ENCODE assay signal across 12 mouse cellular contexts in the genomic region with DNA sequence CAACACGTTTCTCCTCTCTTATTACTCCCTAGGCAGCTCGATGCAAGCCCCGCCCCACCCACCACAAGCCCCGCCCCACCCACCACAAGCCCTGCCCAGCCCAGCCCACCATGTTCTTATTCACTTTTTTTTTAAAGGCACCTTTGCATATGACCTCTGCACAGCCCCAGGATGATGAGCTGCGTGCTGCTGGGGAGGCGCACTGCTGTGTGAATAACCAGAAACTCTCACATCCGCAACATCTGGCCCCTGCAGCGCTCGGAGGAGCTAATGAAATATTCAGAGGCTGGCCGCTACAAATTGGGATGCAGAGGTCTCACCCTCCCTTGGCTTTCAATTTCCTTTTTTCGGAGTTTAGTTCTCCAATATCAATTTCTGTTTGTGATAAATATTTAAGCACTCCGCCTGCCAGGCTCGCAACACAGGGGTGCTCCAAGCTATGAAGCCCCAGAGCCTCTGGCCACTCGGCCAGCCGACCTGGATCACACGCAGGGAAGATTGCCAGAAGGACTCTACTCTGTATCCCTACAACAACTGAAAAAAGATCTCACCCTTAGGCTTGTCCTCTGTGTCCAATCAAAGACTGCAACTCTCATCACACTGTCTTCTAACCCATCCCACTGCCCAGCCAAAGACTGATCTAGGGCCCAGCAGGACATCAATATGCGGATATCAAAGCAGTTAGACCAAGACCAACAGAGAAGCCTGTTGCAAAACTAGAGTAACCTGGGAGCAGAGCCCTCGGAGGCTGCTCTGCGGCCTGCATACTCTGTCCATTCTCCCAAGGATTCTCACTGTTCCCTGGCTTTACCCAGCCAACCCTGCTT.
A peak's percentile ranks its signal among the peaks of the same experiment; 100 is the strongest.
DNase-seq lines count a peak whose midpoint lies in the region; ATAC-seq lines count a peak whose summit lies in the region.
"Had no signal": no experiment of that assay in that cellular context is flagged by ENCODE, and none has a peak within 500 bp of the region (broad histone marks: within the 10 kb centered on the region; RNA-seq: fewer than 3 reads in every experiment).

No protein-coding gene starts in this region.

- H3K4me1 ChIP-seq in embryonic facial prominence, embryonic 10.5 days, result peaks cover 49% of the 10 kb centered on the region
- peaks cover 10% of the 10 kb centered on the region; the same call in 1 of the 2 replicates for H3K4me1 ChIP-seq in limb, embryonic 11.5 days (ENCODE audit: control insufficient read depth, insufficient read depth, low read length)
- H3K4me1 ChIP-seq in forebrain, embryonic 12.5 days, result peaks cover 11% of the 10 kb centered on the region; the same call in 1 of the 2 replicates

- DNase-seq in heart, adult 11 months, result peak; percentile 71
- no peak for DNase-seq in heart, postnatal 4 days
- peak; percentile 52 for DNase-seq in embryonic facial prominence, embryonic 10.5 days (ENCODE audit: low spot score)
- peak; percentile 43 for DNase-seq in limb, embryonic 11.5 days (ENCODE audit: low spot score)
- no peak for DNase-seq in T-cell, adult 2 months (ENCODE audit: low spot score)
- DNase-seq in gastrocnemius, adult 8-10 months (ENCODE audit: low spot score in 2 of 2), result no peak
- DNase-seq: B cell, adult 2 months; lung, embryonic 14.5 days had no signal

- WGBS in embryonic facial prominence, embryonic 10.5 days, result 52% methylated on average over 19 of the region's 19 CpGs
- 41% methylated on average over 19 of the region's 19 CpGs for WGBS in limb, embryonic 11.5 days
- 63% methylated on average over 19 of the region's 19 CpGs for WGBS in forebrain, embryonic 12.5 days

- H3K4me3 ChIP-seq in embryonic facial prominence, embryonic 10.5 days, result no peak overlapping the region
- no peak overlapping the region for H3K4me3 ChIP-seq in limb, embryonic 11.5 days (ENCODE audit: low read depth, low read length)
- no peak overlapping the region for H3K4me3 ChIP-seq in forebrain, embryonic 12.5 days (replicated peaks)
- H3K4me3 ChIP-seq: heart, embryonic 15.5 days; left cerebral cortex, adult 2 months had no signal

- no peaks in the 10 kb centered on the region for H3K27me3 ChIP-seq in embryonic facial prominence, embryonic 10.5 days (replicated peaks; ENCODE audit: low read depth, poor library complexity, severe bottlenecking)
- H3K27me3 ChIP-seq in limb, embryonic 11.5 days (ENCODE audit: control insufficient read depth, insufficient read depth, low read length), result no peaks in the 10 kb centered on the region
- H3K27me3 ChIP-seq in forebrain, embryonic 12.5 days, result no peaks in the 10 kb centered on the region
- H3K27me3 ChIP-seq: heart, embryonic 15.5 days had no signal

- no peak overlapping the region for H3K4me2 ChIP-seq in limb, embryonic 11.5 days (ENCODE audit: low read depth, severe bottlenecking)
- no peak overlapping the region for H3K4me2 ChIP-seq in forebrain, embryonic 12.5 days
- H3K4me2 ChIP-seq: heart, embryonic 15.5 days; lung, embryonic 14.5 days had no signal

- no peaks in the 10 kb centered on the region for H3K36me3 ChIP-seq in embryonic facial prominence, embryonic 10.5 days (replicated peaks)
- H3K36me3 ChIP-seq in limb, embryonic 11.5 days (ENCODE audit: control insufficient read depth, insufficient read depth, low read length), result no peaks in the 10 kb centered on the region
- no peaks in the 10 kb centered on the region for H3K36me3 ChIP-seq in forebrain, embryonic 12.5 days (replicated peaks)
- H3K36me3 ChIP-seq: heart, embryonic 15.5 days had no signal

- H3K27ac ChIP-seq in embryonic facial prominence, embryonic 10.5 days (replicated peaks), result no peak overlapping the region
- H3K27ac ChIP-seq in limb, embryonic 11.5 days (replicated peaks; ENCODE audit: low read depth, low read length), result no peak overlapping the region
- H3K27ac ChIP-seq in forebrain, embryonic 12.5 days, result no peak overlapping the region
- H3K27ac ChIP-seq: heart, embryonic 15.5 days; left cerebral cortex, adult 2 months had no signal

- H3K9me3 ChIP-seq in embryonic facial prominence, embryonic 10.5 days, result no peaks in the 10 kb centered on the region
- H3K9me3 ChIP-seq in limb, embryonic 11.5 days (ENCODE audit: control insufficient read depth, low read length), result no peaks in the 10 kb centered on the region
- H3K9me3 ChIP-seq in forebrain, embryonic 12.5 days, result no peaks in the 10 kb centered on the region
- H3K9me3 ChIP-seq: heart, embryonic 15.5 days had no signal

- ATAC-seq in limb, embryonic 11.5 days (ENCODE audit: insufficient number of reproducible peaks, low FRiP score, low TSS enrichment, low read depth), result no peak
- peak; percentile 62 for ATAC-seq in monocyte, adult 5-6 weeks (replicated peaks; ENCODE audit: insufficient number of reproducible peaks, low FRiP score, low TSS enrichment, poor library complexity, severe bottlenecking)
- ATAC-seq in forebrain, embryonic 12.5 days (ENCODE audit: low FRiP score), result no peak

- no peak overlapping the region for H3K9ac ChIP-seq in limb, embryonic 11.5 days (ENCODE audit: low read length)
- H3K9ac ChIP-seq in forebrain, embryonic 12.5 days, result no peak overlapping the region
- H3K9ac ChIP-seq: heart, embryonic 15.5 days; lung, embryonic 14.5 days had no signal

Comparison
In these comparisons a context has a peak if more than half of its experiments do, and no peak if none do; other contexts are left out.
1. DNase-seq: peak in heart, adult 11 months (single experiment), embryonic facial prominence, embryonic 10.5 days (single experiment) and limb, embryonic 11.5 days (single experiment); none in heart, postnatal 4 days (single experiment), T-cell, adult 2 months (single experiment) and gastrocnemius, adult 8-10 months (0 of 2).